Comparison of ENCODE assay signal across 10 mouse cellular contexts in genomic region chr13:63572453-63573255, GRCm38 (mm10). TPM values are rescaled to one million over a fixed set of nuclear protein-coding genes. Genes with fewer than 3 reads are reported as not detected.
DNase-seq lines count a peak whose midpoint lies in the region; ATAC-seq and TF ChIP-seq lines count a peak whose summit lies in the region.
"Had no signal": no experiment of that assay in that cellular context is flagged by ENCODE, and none has a peak within 500 bp of the region (broad histone marks: within the 10 kb centered on the region; RNA-seq: fewer than 3 reads in every experiment).

No protein-coding gene starts in this region.

- H3K4me2 ChIP-seq in liver, embryonic 13.5 days: peak overlapping the region; percentile 75

- no peaks in the 10 kb centered on the region for H3K4me1 ChIP-seq in embryonic fibroblast, embryonic 13.5 days (ENCODE audit: control insufficient read depth, insufficient read depth, low read length)
- peaks cover 24% of the 10 kb centered on the region for H3K4me1 ChIP-seq in liver, embryonic 13.5 days (replicated peaks)

- no peak for TF ChIP-seq CTCF in embryonic fibroblast, embryonic 13.5 days (IDR thresholded peaks at IDR 0.05; ENCODE audit: borderline replicate concordance, insufficient read depth, low read length)

- TF ChIP-seq POLR2A in embryonic fibroblast, embryonic 13.5 days (IDR thresholded peaks at IDR 0.05; ENCODE audit: low read depth, low read length): no peak

- H3K36me3 ChIP-seq in liver, embryonic 13.5 days: no peaks in the 10 kb centered on the region

- ATAC-seq in inflammation-experienced regulatory T-cells, adult 6 months: peak; percentile 1
- no peak for ATAC-seq in liver, embryonic 13.5 days (ENCODE audit: low read depth)
- ATAC-seq: Patski had no signal

- H3K27ac ChIP-seq in embryonic fibroblast, embryonic 13.5 days (ENCODE audit: insufficient read depth, low read length): no peak overlapping the region
- no peak overlapping the region for H3K27ac ChIP-seq in liver, embryonic 13.5 days
- H3K27ac ChIP-seq: macrophage had no signal

- peak overlapping the region; percentile 43 for H3K9ac ChIP-seq in liver, embryonic 13.5 days

- H3K27me3 ChIP-seq in liver, embryonic 13.5 days: peaks cover 86% of the 10 kb centered on the region
- H3K27me3 ChIP-seq: Patski had no signal

- peak; percentile 20 for DNase-seq in gastrocnemius, postnatal 14 days
- DNase-seq in gastrocnemius, adult 18-20 months (ENCODE audit: low spot score): no peak
- peak; percentile 56 for DNase-seq in ZHBTc4 (ENCODE audit: low read depth, low spot score)
- no peak for DNase-seq in liver, embryonic 13.5 days
- DNase-seq in retina, embryonic 14.5 days (ENCODE audit: low spot score): peak; percentile 63
- no peak for DNase-seq in urinary bladder, postnatal 36 days (ENCODE audit: low spot score in 2 of 2)

- whole genome bisulfite sequencing in liver, embryonic 13.5 days (ENCODE audit: insufficient replicate concordance): under 1% methylated on average over 66 of the region's 67 CpGs

- H3K9me3 ChIP-seq in liver, embryonic 13.5 days (replicated peaks): no peaks in the 10 kb centered on the region

- intact Hi-C loops in gastrocnemius, postnatal 14 days (cut with DNase I; ENCODE audit: low total_unique reads): loop anchor here (10.0 kb wide), 2 partner anchors 242 to 462 kb away; partner anchors contain the start of gene Ercc6l2

- peak overlapping the region; percentile 39 for H3K4me3 ChIP-seq in embryonic fibroblast, embryonic 13.5 days (ENCODE audit: insufficient read depth, low read length)
- peak overlapping the region; percentile 55 for H3K4me3 ChIP-seq in liver, embryonic 13.5 days (replicated peaks)

RNA-seq across cellular contexts. Expression of gene Ptch1, which starts 0.7 kb away (rescaled TPM):
- 10 to 100 TPM; 10.3 to 15.2 TPM for total RNA-seq in gastrocnemius, postnatal 14 days (2021)
- 1 to 10 TPM; 5.7 to 8.5 TPM for total RNA-seq in gastrocnemius, adult 18-20 months (2021)
- polyA plus RNA-seq in embryonic fibroblast, embryonic 13.5 days (2011; ENCODE audit: insufficient read length, low read depth, missing spikeins): 10.2 and 10.8 TPM in 2 replicates
- polyA plus RNA-seq in inflammation-experienced regulatory T-cells, adult 6 months (2017; shearing (Covaris generic)): 10 to 100 TPM in 2 of 3 experiments, 1 to 10 TPM in 1; 9.5 to 13.2 (median 12.1) TPM
- polyA plus RNA-seq in liver, embryonic 13.5 days (2015; fragmentation: Nextera tagmentation; extraction: Ambion mirVana): 3.4 and 4.1 TPM in 2 replicates

Comparison
In these comparisons a context has a peak if more than half of its experiments do, and no peak if none do; other contexts are left out.
1. DNase-seq: peak in gastrocnemius, postnatal 14 days (single experiment), ZHBTc4 (single experiment) and retina, embryonic 14.5 days (single experiment); none in gastrocnemius, adult 18-20 months (single experiment), liver, embryonic 13.5 days (single experiment) and urinary bladder, postnatal 36 days (0 of 2).